Mouse (Mus musculus): ENCODE measurements around the gene Ankdd1b. TPM values are rescaled to one million over a fixed set of nuclear protein-coding genes. Genes with fewer than 3 reads are reported as not detected.

The Ankdd1b gene
- total RNA-seq (2021) = 1 to 10 TPM; 2.5 to 4.0 TPM
- long read RNA-seq, experiment 1, partial matches to known transcripts = 0 of 18 reads
- long read RNA-seq, experiment 1, other reads (novel, unspliced or antisense) = 17 of 18 reads
- long read RNA-seq, experiment 2, partial matches to known transcripts = 0 of 6 reads
- long read RNA-seq, experiment 2, other reads (novel, unspliced or antisense) = 6 of 6 reads

- DNase-seq (ENCODE audit: low spot score in 2 of 2) = no peak
Observed at GRCm38 (mm10) chr13:96470957-96471356, at the start of gene Ankdd1b. Gene Ankdd1b, minus strand, starts transcription at chr13:96471198.

GRCm38 (mm10) chr13:96517335-96517734 lies 46.3 kb upstream of the Ankdd1b start:
- DNase-seq (ENCODE audit: low spot score in 2 of 2) = no peak

- DNase-seq (ENCODE audit: low spot score in 2 of 2) = no peak
Observed at GRCm38 (mm10) chr13:96516249-96516648, 45.3 kb upstream of the Ankdd1b start.

GRCm38 (mm10) chr13:96514154-96514942 lies 43.4 kb upstream of the Ankdd1b start:
- no peak for DNase-seq (ENCODE audit: low spot score in 2 of 2)

DNA sequence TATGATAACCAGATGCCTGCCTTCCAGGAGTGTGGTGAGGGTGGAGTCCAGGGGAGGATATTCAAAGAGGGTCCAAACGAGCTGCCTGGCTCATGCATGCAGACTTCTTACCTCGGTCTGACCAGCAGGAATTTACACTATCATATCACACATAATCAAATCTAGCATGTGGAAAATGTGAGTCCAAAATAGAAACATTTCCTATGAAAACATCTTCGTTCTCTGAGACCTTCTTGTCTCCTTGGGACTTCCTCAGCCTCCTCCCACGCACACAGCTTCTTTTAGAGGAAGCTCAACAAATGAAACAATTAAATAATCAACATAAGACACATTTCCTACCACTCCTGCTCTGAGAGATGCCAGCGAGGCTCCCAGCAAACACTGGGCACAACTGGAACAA lies 40.9 kb upstream of the Ankdd1b start:
- no peak for DNase-seq (ENCODE audit: low spot score in 2 of 2)

DNA sequence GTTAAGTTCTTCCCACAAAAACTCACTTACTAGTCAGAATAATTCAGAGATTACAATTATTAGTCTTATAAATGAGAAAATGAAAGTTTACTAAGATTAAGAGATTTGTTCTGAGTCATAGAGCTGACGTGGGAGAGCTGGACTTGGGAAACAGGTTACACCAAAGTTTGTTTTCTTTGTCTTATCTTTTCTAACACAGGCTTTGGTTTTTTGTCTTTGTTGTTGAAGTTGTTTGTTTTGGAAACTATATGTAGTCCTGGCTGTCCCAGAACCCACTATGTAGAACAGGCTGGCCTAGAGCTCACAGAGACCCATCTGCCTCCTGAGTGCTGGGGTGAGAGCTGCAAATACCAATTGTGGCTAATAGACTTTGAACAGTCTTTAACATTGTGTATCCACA lies 40.3 kb upstream of the Ankdd1b start:
- no peak for DNase-seq (ENCODE audit: low spot score in 2 of 2)

DNA sequence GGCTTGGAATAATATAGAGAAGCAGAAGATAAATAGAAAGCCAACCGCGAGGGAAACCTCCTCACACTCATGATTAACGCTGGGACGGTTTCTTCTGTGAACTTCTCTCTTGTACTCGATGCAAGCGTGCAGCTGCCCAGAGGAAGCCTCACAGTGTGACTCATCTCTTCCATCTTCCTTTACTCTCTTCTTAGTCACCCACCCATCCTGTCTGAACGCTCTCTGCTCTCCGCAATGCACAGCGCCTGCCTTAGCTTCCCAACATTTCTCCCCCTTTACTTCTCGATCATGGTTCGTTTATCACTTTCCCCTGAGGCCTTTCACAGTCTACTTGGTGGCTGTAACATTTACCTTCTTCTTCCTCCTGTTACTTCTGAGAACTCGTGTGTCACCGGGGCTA lies 39.6 kb upstream of the Ankdd1b start:
- no peak for DNase-seq (ENCODE audit: low spot score in 2 of 2)

GRCm38 (mm10) chr13:96507541-96507940 lies 36.5 kb upstream of the Ankdd1b start:
- no peak for DNase-seq (ENCODE audit: low spot score in 2 of 2)

GRCm38 (mm10) chr13:96506313-96506712 lies 35.3 kb upstream of the Ankdd1b start:
- DNase-seq (ENCODE audit: low spot score in 2 of 2) = no peak

GRCm38 (mm10) chr13:96505661-96506060 lies 34.7 kb upstream of the Ankdd1b start:
- DNase-seq (ENCODE audit: low spot score in 2 of 2) = no peak

- no peak for DNase-seq (ENCODE audit: low spot score in 2 of 2)
Observed at GRCm38 (mm10) chr13:96499891-96500290, 28.9 kb upstream of the Ankdd1b start.

GRCm38 (mm10) chr13:96496630-96497029 lies 25.6 kb upstream of the Ankdd1b start:
- no peak for DNase-seq (ENCODE audit: low spot score in 2 of 2)

DNA sequence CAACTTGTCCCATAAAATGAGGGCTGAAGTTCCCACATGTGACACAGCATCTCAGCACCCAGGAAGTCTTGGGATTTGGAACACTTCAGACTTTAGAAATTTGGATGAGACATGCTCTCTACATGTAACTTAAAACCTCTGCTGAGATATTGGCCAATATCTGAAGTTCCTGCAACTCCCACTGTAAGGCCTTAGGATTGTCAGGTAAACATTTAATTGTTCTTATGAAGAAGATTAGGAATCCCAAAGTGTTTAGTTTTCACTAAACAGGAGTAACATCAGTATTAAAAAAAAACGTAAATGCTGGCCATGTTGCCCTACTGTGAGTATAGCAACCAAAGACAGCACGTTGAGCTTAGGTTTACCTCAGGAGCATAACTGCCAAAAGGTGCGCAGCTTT lies 19.4 kb upstream of the Ankdd1b start, which contains the start of gene Gm17622:
TSS of gene Gm17622 (plus strand) at position 301 of the 400 bp plus-strand sequence.
- DNase-seq (ENCODE audit: low spot score in 2 of 2) = no peak

DNA sequence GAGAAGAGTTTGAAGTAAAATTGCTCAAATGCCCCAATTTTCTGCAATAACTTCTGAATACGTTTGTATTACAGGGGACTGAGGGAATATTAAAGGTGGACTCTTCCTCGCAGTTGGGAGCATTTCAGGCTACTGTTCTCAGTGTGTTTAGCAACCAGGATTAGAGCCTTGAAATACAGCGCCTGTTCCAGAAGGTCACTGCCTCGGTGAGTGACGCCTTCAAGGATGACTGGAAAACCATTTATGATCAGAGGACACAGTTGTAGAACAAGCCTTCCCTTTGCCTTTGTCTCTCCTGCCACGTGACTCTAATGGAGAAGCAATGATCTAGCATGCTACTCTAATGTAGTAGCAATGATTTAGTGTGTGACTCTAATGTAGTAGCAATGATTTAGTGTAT lies 17.0 kb upstream of the Ankdd1b start:
- no peak for DNase-seq (ENCODE audit: low spot score in 2 of 2)

- DNase-seq (ENCODE audit: low spot score in 2 of 2) = no peak
Observed at GRCm38 (mm10) chr13:96487230-96487629, 16.2 kb upstream of the Ankdd1b start.

- no peak for DNase-seq (ENCODE audit: low spot score in 2 of 2)
Observed at GRCm38 (mm10) chr13:96478991-96479390, 8.0 kb upstream of the Ankdd1b start.

DNA sequence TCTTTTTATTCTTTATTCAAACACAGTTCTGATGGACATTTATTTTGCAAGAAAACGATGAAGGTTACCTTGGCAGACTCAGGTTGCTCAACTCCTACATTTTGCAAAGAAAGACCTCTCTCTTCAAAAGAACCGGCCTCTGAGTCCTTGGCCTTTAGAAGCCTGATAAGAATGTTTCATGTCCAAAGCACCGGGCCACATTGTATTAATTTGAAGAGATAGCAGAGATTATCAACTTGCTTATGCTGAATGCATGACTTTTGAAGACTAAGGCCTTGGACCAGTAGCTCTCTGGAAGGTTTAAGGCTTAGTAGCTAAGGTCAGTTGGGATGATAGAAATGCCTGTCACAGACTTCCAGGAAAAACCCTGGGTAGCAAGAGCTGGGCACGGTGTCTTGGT lies 6.2 kb upstream of the Ankdd1b start:
- DNase-seq (ENCODE audit: low spot score in 2 of 2) = no peak

GRCm38 (mm10) chr13:96470556-96470955 lies 442 bp downstream of the Ankdd1b start:
- no peak for DNase-seq (ENCODE audit: low spot score in 2 of 2)

DNA sequence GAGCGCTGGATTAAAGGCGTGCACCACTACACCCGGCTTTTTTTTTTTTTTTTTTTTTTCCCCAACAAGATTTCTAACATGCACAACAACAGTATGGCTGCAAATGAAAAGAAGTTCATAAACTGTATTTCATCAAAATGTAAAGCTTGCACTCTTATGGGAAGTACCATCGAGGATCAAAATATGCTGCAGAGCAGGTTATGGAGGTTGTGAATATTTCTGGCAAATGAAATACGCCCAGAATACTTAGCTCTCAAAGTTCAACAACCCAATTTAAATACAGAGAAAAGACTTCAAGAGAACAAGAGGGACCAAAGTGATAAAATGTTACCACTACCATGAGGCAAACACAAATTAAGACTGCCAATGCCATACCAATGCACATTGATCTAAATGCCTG lies 2.3 kb downstream of the Ankdd1b start:
- no peak for DNase-seq (ENCODE audit: low spot score in 2 of 2)

GRCm38 (mm10) chr13:96465315-96465714 lies 5.7 kb downstream of the Ankdd1b start:
- no peak for DNase-seq (ENCODE audit: low spot score in 2 of 2)

DNA sequence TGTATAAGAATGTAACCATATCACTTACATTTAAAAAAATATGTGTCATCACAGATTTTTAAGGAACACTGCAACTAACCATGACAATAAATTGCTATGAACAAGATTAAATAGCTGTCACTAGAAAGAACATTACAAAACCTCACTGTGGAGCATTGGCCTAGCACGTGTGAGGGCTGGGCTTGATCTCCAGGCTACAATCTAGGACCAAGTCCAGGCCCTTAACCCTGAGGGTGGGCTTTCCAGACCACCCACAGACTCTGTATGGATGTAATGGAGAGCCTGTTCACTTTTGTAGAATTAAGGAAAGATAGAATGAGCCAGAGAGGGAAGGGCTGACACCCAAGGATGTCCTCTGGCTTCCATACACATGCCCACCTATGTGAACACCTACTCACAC lies 8.4 kb downstream of the Ankdd1b start:
- no peak for DNase-seq (ENCODE audit: low spot score in 2 of 2)

- DNase-seq (ENCODE audit: low spot score in 2 of 2) = no peak
Observed at GRCm38 (mm10) chr13:96458606-96459005, 12.4 kb downstream of the Ankdd1b start.

DNA sequence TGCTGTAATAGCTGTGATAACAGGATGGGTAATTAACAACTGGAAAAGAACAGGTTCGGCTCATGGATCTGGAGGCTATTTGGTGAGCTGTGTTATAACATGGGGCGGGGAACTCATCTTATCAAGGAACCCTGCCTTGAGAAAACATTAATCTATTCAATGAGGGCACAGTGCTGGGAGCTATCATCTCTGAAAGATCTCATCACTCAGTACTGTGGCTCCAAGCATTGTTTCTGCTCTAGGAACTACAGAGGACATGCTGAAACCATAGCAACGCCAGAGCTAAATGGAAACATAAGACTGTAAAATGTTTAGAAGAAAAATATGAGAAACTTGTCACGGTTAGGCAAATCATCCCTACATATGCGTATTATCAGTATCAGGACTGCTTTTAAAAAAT lies 13.0 kb downstream of the Ankdd1b start:
- DNase-seq (ENCODE audit: low spot score in 2 of 2) = no peak
